Mouse (Mus musculus) heart, postnatal 14 days (tissue): ENCODE measurements at regions not wholly inside any gene's neighbourhood (a gene's known extent, or its start where the extent isn't known, plus 50 kb on each side); places are given as distances from the start of the nearest gene placed in this dataset.
"Not testable (repeated sequence)": the region's sequence is repeated elsewhere in the genome, so short reads cannot be mapped to it uniquely, and the experiment has no call there.

Source experiments
- DNase-seq, 2 experiments: peaks; one replicate each; pipeline ENCODE4 v3.0.0; 2021 to 2022
- intact Hi-C: fragments of 180-260 bp; cut with DNase I; formaldehyde crosslinking; loops from one replicate; pipeline ENCODE4 v1.15.1; 2025

- intact Hi-C loops = no loop called here
- no peak for DNase-seq
These were observed 297.0 kb downstream of the Edem1 start for GRCm38 (mm10) chr6:109125447-109125846.

- DNase-seq = no peak
- intact Hi-C loops = no loop called here
These were observed 298.8 kb downstream of the Edem1 start for GRCm38 (mm10) chr6:109127203-109127602.

- intact Hi-C loops = no loop called here
- no peak for DNase-seq
These were observed 317.7 kb downstream of the Edem1 start for GRCm38 (mm10) chr6:109146111-109146510.

- no peak for DNase-seq
- intact Hi-C loops = no loop called here
These were observed 320.6 kb downstream of the Edem1 start for GRCm38 (mm10) chr6:109149043-109149442.

GRCm38 (mm10) chr6:109150023-109150911, 321.8 kb downstream of the Edem1 start:
- intact Hi-C loops = loop anchor here (5.0 kb wide), 1 partner anchor 273 kb away; no protein-coding TSS in a partner anchor
- DNase-seq = peak; percentile 68 to 82

- DNase-seq = no peak
- intact Hi-C loops = loop anchor here (5.0 kb wide), 1 partner anchor 274 kb away; no protein-coding TSS in a partner anchor
These were observed 322.4 kb downstream of the Edem1 start for GRCm38 (mm10) chr6:109150912-109151256.

- DNase-seq = no peak
- intact Hi-C loops = loop anchor here (5.0 kb wide), 1 partner anchor 276 kb away; no protein-coding TSS in a partner anchor
These were observed 325.2 kb downstream of the Edem1 start for GRCm38 (mm10) chr6:109153624-109154023.

GRCm38 (mm10) chr6:109159561-109159960, 331.1 kb downstream of the Edem1 start:
- no peak for DNase-seq
- intact Hi-C loops = no loop called here

- no peak for DNase-seq
- intact Hi-C loops = no loop called here
These were observed 339.0 kb downstream of the Edem1 start for GRCm38 (mm10) chr6:109167439-109167838.

GRCm38 (mm10) chr6:109172104-109172850, 343.8 kb downstream of the Edem1 start:
- intact Hi-C loops = no loop called here
- DNase-seq = no peak

GRCm38 (mm10) chr6:109173015-109173414, 344.6 kb downstream of the Edem1 start:
- no peak for DNase-seq
- intact Hi-C loops = no loop called here

GRCm38 (mm10) chr6:109176876-109177275, 348.4 kb downstream of the Edem1 start:
- no peak for DNase-seq
- intact Hi-C loops = no loop called here

- intact Hi-C loops = no loop called here
- DNase-seq = no peak
These were observed 354.4 kb downstream of the Edem1 start for GRCm38 (mm10) chr6:109182878-109183277.

- DNase-seq, intact Hi-C loops: not testable (repeated sequence)
These were observed 364.6 kb downstream of the Edem1 start for GRCm38 (mm10) chr6:109193061-109193460.

- DNase-seq = no peak
- intact Hi-C loops = no loop called here
These were observed 365.2 kb downstream of the Edem1 start for GRCm38 (mm10) chr6:109193603-109194002.

- no peak for DNase-seq
- intact Hi-C loops = no loop called here
These were observed 381.3 kb downstream of the Edem1 start for GRCm38 (mm10) chr6:109209699-109210098.

GRCm38 (mm10) chr6:109230391-109230790, 401.9 kb downstream of the Edem1 start:
- no peak for DNase-seq
- intact Hi-C loops = no loop called here

- no peak for DNase-seq
- intact Hi-C loops = no loop called here
These were observed 405.0 kb downstream of the Edem1 start for GRCm38 (mm10) chr6:109233426-109233825.

- intact Hi-C loops = no loop called here
- no peak for DNase-seq
These were observed 417.2 kb downstream of the Edem1 start for GRCm38 (mm10) chr6:109245666-109246065.

GRCm38 (mm10) chr6:109246510-109246909, 418.1 kb downstream of the Edem1 start:
- intact Hi-C loops, DNase-seq: not testable (repeated sequence)
